Mouse (Mus musculus) neural tube, embryonic 15.5 days (tissue): ENCODE data around the gene Ddx31. TPM values are rescaled to one million over a fixed set of nuclear protein-coding genes. Genes with fewer than 3 reads are reported as not detected.
A peak's percentile ranks its signal among the peaks of the same experiment; 100 is the strongest.

Experiments
- ATAC-seq: fragments of 200-750 bp; cut with Nextera tagmentation; 2 replicates; pipeline ENCODE4 v1.8.0; 2017; ENCODE audit warnings: mild to moderate bottlenecking, moderate TSS enrichment, moderate library complexity; ENCODE audit not compliant: low FRiP score
- H3K27ac ChIP-seq: fragments of 300-500 bp; sonication (generic); replicated peaks from 2 replicates; pipeline ENCODE4 v1.5.1; 2015; ENCODE audit warnings: mild to moderate bottlenecking, inconsistent platforms
- H3K27me3 ChIP-seq: fragments of 300-500 bp; sonication (generic); replicated peaks from 2 replicates; pipeline ENCODE4 v1.6.1; 2015; ENCODE audit warnings: inconsistent platforms
- H3K36me3 ChIP-seq: fragments of 300-500 bp; sonication (generic); 2 replicates; pipeline ENCODE4 v1.6.1; 2015; ENCODE audit warnings: inconsistent platforms
- H3K4me1 ChIP-seq: fragments of 300-500 bp; sonication (generic); 2 replicates; pipeline ENCODE4 v1.6.1; 2015; ENCODE audit warnings: inconsistent platforms
- H3K4me2 ChIP-seq: fragments of 300-500 bp; sonication (generic); 2 replicates; pipeline ENCODE4 v1.6.1; 2015; ENCODE audit warnings: inconsistent platforms, mild to moderate bottlenecking, moderate library complexity
- H3K4me3 ChIP-seq: fragments of 300-500 bp; sonication (generic); replicated peaks from 2 replicates; pipeline ENCODE4 v1.5.1; 2015; ENCODE audit warnings: mild to moderate bottlenecking, inconsistent platforms
- H3K9ac ChIP-seq: fragments of 300-500 bp; sonication (generic); replicated peaks from 2 replicates; pipeline ENCODE4 v1.6.1; 2015; ENCODE audit warnings: mild to moderate bottlenecking, inconsistent platforms
- H3K9me3 ChIP-seq: fragments of 300-500 bp; sonication (generic); replicated peaks from 2 replicates; pipeline ENCODE4 v1.6.1; 2016; ENCODE audit warnings: inconsistent platforms
- WGBS: fragments of 180-500 bp; shearing (Covaris S2); methylation state at CpG from one replicate; pipeline ENCODE4 v1.1.7; 2015; ENCODE audit warnings: mixed read lengths; 5-methylcytosine and 5-hydroxymethylcytosine counted together
- polyA plus RNA-seq: library from polyadenylated mRNA; unstranded; fragments of >200 nt; fragmentation: Nextera tagmentation; extraction: Ambion mirVana; gene quantifications from 2 replicates; pipeline ENCODE4 v1.2.1, GENCODE M21; 2015

Gene Ddx31
- polyA plus RNA-seq, 1 experiment from 2014 or later = 11.0 TPM

DNA sequence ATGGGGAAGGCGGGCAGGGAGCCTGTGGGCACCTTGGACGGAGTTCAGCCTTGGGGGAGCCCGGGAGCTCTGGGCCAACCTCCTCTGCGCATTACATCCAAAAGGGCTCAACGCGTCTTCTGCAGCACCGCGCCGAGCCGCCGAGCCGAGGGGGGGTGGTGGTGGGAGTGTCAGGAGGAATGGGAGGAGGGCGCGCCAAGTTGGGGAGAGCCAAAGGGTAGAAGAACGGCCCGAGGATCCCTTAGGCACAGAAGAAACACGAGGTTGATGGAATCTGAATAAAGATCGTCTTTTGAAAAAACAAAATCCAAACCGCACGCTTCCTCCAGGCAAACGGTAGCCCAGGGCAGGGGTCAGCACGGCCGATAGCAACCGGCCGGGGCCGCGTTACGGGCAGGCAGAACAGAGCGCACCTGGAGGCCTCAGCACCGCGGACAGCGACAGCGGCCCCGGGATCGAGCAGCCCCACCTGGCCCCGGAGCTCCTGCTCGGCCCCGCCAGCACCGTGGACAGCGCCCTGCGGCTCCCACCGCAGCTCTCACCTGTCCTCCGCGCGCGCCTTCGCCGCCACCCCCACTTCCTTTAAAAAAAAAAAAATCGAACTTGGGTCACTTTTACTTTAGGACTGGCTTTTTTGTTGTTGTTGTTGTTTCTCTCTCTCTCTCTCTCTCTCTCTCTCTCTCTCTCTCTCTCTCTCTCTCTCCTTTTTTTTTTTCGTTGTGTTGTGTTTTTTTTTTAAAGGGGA is 75.7 kb downstream of the Ddx31 start:
- peaks cover 27% of the 10 kb centered on the region for H3K4me1 ChIP-seq
- H3K4me2 ChIP-seq = peak overlapping the region; percentile 30; the same call in 1 of the 2 replicates
- no peak for ATAC-seq
- H3K27ac ChIP-seq = no peak overlapping the region
- H3K36me3 ChIP-seq = no peaks in the 10 kb centered on the region
- no peaks in the 10 kb centered on the region for H3K9me3 ChIP-seq
- no peak overlapping the region for H3K9ac ChIP-seq
- peak overlapping the region; percentile 22; the same call in 1 of the 2 replicates for H3K4me3 ChIP-seq
- H3K27me3 ChIP-seq = peaks cover 94% of the 10 kb centered on the region
- WGBS = 1% methylated on average over 50 of the region's 50 CpGs

DNA sequence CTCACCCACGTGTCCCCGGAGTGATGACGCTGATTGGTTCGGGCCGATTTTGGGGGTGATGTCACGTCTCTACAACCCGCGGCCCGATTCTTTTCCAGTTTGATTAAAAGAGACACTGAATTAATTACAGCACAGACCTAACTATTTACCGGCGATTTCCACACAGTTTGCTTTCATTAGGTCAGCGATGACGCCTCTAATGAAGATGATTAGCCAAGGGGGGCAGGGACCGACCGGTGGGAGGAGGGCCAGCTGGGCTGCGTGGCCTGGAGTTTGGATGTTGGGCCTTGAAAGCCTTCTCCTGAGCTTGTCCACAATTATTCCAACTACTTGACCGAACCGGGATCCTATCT is 76.3 kb downstream of the Ddx31 start, which contains the start of gene Barhl1:
TSS of gene Barhl1 (minus strand) at position 156 of the 353 bp plus-strand sequence.
- H3K9ac ChIP-seq = no peak within 1 kb of the TSS
- WGBS = 0% methylated on average over 18 of the region's 18 CpGs
- H3K36me3 ChIP-seq = no peaks in the 10 kb centered on the region
- peak within 1 kb of the TSS; percentile 22 for H3K4me3 ChIP-seq
- H3K27me3 ChIP-seq = peaks cover 94% of the 10 kb centered on the region
- H3K9me3 ChIP-seq = no peaks in the 10 kb centered on the region
- H3K4me1 ChIP-seq = peaks cover 22% of the 10 kb centered on the region
- ATAC-seq = no peak
- peak within 1 kb of the TSS; percentile 38 for H3K4me2 ChIP-seq
- no peak within 1 kb of the TSS for H3K27ac ChIP-seq

DNA sequence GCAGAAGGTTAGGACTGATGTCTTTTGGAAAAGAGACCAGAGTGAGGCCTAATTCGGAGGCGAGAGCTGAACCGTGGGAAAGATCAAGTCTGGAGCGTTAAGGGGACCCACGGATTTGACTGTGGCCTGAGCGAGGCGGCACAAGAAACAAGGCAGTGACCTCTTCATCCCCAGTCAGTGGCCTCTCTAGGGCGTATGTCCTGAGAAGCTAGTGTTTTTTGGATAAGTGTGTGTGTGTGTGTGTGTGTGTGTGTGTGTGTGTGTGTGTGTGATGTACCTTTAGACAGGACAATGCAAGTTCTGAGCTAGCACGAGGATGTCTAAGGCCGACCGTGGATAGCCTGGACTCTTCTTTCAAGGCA is 76.9 kb downstream of the Ddx31 start:
- WGBS = 4% methylated on average over 11 of the region's 11 CpGs
- H3K9me3 ChIP-seq = no peaks in the 10 kb centered on the region
- no peak overlapping the region for H3K27ac ChIP-seq
- peaks cover 94% of the 10 kb centered on the region for H3K27me3 ChIP-seq
- no peak overlapping the region for H3K9ac ChIP-seq
- peaks cover 17% of the 10 kb centered on the region for H3K4me1 ChIP-seq
- ATAC-seq = no peak
- H3K4me2 ChIP-seq = no peak overlapping the region; the same call in 1 of the 2 replicates
- no peak overlapping the region; the same call in 1 of the 2 replicates for H3K4me3 ChIP-seq
- H3K36me3 ChIP-seq = no peaks in the 10 kb centered on the region

DNA sequence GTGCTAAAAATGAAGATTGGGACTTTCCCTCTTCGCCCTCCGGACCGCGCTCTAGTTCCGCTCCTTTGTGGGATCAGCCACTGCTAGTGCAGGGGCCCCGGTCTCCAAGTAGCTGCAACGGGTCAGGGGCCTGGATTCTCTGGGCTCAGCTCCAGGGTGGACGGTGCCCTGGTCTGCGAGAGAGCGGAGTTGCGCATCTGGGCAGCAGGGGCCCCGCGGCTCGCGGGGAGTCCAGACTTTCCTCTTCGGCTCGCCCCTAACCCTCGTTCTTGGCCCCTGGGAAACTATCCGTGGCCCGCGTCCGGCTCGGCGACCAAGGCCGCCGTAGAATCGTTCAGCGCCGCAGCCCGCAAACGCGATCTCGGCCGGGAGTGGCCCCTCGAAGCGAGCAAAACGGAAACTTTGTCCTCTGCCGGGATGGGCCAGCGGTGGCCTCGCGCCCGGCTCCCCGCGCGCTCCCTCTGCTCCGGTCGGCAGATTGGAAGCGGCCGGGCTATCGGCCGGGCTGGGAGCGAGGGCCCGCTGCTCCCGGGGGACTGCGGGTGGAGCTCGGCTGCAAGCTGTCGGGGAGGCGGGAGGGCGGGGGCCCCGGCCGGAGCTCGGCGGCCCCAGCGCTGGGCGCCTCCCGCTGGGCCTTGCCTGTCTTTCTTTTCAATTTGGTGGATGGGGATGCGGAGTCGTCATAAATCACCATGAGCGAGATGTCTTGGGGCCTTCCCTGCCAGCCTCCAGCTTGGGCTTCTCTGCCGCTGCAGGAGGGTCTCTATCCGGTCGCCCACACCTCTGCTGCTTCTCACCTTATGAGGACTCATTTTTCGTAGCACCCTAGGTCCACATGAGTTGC is 77.5 kb downstream of the Ddx31 start:
- Histone ChIP-seq H3K4me1 (peaks cover 14% of the 10 kb centered on the region), H3K27ac (no peak overlapping the region), H3K36me3 (no peaks in the 10 kb centered on the region), H3K4me3 (peak overlapping the region; percentile 9; the same call in 1 of the 2 replicates), H3K9me3 (no peaks in the 10 kb centered on the region), H3K9ac (no peak overlapping the region), H3K4me2 (peak overlapping the region; percentile 38), H3K27me3 (peaks cover 96% of the 10 kb centered on the region)
- ATAC-seq = no peak
- under 1% methylated on average over 69 of the region's 73 CpGs for WGBS

DNA sequence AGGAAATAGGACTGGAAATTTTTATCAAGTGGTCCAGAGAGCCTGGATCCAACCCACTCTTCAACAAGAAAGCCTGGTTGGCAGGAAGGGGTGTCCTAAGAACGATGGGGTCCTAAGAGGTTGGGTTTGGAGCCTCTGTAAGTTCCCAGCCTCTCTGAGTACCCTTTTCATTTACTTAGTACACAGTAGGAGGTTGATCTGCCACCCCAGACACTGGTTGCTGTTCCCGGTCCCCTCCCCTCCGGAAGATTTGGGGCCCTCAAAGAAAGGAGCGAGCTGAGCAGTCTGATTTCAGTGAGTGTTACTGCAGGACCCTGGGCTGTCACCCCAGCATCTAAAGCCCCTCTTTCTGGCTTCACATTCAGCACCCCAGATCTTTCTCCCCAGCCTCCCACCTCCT is 78.8 kb downstream of the Ddx31 start:
- Histone ChIP-seq H3K27me3 (peaks cover 94% of the 10 kb centered on the region), H3K4me2 (no peak overlapping the region), H3K4me3 (no peak overlapping the region), H3K9ac (no peak overlapping the region), H3K27ac (no peak overlapping the region), H3K9me3 (no peaks in the 10 kb centered on the region), H3K4me1 (peaks cover 14% of the 10 kb centered on the region), H3K36me3 (no peaks in the 10 kb centered on the region)
- WGBS = 0% methylated on average over 4 of the region's 4 CpGs
- ATAC-seq = no peak

DNA sequence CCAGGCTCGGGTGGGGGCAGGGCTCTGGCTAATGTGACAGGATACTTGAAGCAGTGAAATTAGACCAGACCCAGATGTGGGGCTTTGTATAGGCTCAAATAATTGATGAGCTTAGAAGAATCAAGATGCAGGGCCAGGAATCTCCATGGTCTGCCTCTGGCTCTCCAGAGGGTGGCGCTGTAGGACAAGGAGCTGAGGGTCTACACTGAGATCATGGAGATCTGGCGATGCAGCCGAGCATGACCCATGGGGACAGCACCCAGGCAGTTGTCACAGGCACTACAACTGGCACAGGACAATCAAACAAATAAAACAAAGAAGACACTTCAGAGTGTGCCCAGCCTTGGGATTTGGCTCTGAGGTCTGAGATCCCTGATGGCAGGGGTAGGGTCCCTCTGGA is 83.7 kb downstream of the Ddx31 start:
- Histone ChIP-seq H3K4me2 (no peak overlapping the region), H3K4me1 (no peaks in the 10 kb centered on the region), H3K27me3 (peaks cover 80% of the 10 kb centered on the region), H3K27ac (no peak overlapping the region), H3K9me3 (no peaks in the 10 kb centered on the region), H3K4me3 (no peak overlapping the region), H3K36me3 (no peaks in the 10 kb centered on the region), H3K9ac (no peak overlapping the region)
- ATAC-seq = peak; percentile 77; the same call in 1 of the 2 replicates
- 0% methylated on average over 4 of the region's 4 CpGs for WGBS

DNA sequence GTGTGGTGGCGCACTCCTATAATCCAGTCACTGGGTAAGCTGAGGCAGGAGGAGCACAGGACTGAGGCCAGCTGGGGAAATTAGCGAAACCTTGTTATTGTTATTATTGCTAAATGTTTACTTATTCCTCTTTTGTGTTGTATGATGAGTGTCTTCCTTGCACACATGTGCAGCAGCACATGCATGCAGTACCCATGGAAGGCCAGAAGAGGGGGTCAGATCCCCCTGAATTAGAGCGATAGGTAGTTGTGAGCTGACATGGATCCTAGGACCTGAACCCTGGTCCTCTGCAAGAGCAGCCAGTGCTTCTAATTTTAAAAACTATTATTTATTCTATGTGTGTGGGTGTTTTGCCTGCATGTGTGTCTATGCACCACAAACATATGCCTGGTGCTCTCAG is 90.4 kb downstream of the Ddx31 start:
- H3K9me3 ChIP-seq = no peaks in the 10 kb centered on the region
- peaks cover 30% of the 10 kb centered on the region for H3K27me3 ChIP-seq
- ATAC-seq = no peak
- no peak overlapping the region for H3K4me3 ChIP-seq
- no peaks in the 10 kb centered on the region for H3K4me1 ChIP-seq
- no peak overlapping the region for H3K9ac ChIP-seq
- WGBS = 94% methylated on average over 3 of the region's 3 CpGs
- no peaks in the 10 kb centered on the region for H3K36me3 ChIP-seq
- H3K4me2 ChIP-seq = no peak overlapping the region
- H3K27ac ChIP-seq = no peak overlapping the region

DNA sequence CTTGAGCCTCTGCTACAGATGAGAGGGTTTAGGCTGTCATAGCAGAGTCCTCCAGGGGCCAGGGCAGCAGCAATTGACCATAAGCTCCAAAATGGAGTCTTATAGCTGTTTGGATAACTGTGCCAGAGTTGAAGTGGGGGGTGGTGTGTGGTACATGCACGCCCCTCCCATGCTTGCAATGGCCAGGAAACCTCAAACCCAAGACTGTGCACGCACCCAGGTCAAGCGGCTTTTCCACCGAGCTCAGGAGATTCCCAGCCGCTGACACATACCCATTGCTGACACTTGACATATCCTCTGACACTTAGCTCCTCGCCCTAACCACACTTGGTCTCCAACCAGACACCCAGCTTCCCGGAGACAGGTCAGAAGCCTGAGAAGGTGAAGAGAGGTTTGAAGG is 98.8 kb downstream of the Ddx31 start:
- Histone ChIP-seq H3K27me3 (peaks cover 14% of the 10 kb centered on the region; the same call in 1 of the 2 replicates), H3K9ac (no peak overlapping the region), H3K4me3 (no peak overlapping the region), H3K4me2 (no peak overlapping the region), H3K4me1 (peaks cover 11% of the 10 kb centered on the region), H3K27ac (no peak overlapping the region), H3K9me3 (no peaks in the 10 kb centered on the region), H3K36me3 (no peaks in the 10 kb centered on the region)
- ATAC-seq = no peak
- WGBS = 79% methylated on average over 7 of the region's 7 CpGs

DNA sequence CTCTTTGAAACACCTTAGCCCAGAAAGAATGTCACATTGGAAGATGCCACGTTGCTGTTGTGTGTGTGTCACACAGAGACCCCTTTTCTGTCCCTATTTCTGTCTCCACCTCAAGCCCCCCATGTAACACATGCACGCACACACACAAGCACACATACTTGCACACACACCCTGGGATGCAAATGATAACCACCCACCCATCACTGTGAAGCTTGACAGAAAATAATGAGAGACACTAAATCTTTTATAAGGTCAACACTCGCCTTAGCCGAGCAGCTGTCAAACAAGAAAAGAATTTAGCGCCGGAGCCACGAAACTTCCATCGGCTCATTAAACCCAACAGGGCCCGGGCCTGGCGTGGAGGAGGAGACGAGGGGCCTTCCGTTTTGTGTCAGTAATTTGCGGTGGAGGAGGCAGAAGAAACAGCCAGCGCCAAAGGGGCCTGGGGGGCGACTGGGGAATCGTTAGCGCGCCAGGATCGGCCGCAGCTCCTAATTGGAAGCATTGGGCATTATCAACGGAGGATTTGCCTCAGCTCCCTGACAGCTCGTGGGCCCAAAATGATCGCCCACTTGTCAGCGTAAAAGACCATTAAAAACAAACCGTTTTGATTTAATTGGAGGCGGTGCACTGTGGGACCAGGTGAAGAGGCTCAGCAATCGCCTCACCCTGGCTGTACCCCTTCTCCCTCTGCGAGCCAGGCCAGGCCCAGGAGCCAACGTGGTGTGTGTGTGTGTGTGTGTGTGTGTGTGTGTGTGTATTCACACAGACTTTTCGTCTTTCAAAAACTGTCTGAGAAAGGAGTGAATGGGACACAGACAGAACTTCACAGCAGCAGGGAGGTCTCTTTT is 103.7 kb downstream of the Ddx31 start:
- Histone ChIP-seq H3K4me2 (peak overlapping the region; percentile 28), H3K4me3 (no peak overlapping the region), H3K9me3 (no peaks in the 10 kb centered on the region), H3K4me1 (peaks cover 12% of the 10 kb centered on the region), H3K27ac (no peak overlapping the region), H3K36me3 (no peaks in the 10 kb centered on the region), H3K9ac (no peak overlapping the region), H3K27me3 (peaks cover 24% of the 10 kb centered on the region; the same call in 1 of the 2 replicates)
- no peak for ATAC-seq
- 15% methylated on average over 29 of the region's 30 CpGs for WGBS

DNA sequence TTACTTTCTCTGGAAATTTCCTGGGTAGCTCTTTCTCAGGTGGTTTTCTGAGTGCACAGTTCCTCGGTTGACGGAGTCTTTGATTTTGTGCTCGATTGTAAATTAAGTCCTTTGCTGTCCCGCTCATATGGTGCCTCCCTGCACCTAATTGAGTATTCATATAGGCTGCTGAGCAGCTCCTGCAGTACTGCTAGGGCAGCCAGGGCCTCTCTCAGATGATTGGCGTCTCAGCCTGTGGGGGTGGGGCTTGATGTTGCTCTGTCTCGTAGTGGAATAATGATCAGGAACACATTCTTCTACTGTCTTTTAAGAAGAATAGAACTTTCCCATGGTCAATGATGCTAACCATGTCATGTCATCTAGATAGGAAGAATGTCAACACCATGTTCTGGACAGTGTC is 105.2 kb downstream of the Ddx31 start:
- H3K27me3 ChIP-seq = peaks cover 20% of the 10 kb centered on the region; the same call in 1 of the 2 replicates
- H3K4me2 ChIP-seq = no peak overlapping the region
- ATAC-seq = no peak
- H3K4me1 ChIP-seq = peaks cover 12% of the 10 kb centered on the region
- H3K27ac ChIP-seq = no peak overlapping the region
- H3K9ac ChIP-seq = no peak overlapping the region
- WGBS = 34% methylated on average over 6 of the region's 6 CpGs
- no peaks in the 10 kb centered on the region for H3K36me3 ChIP-seq
- no peak overlapping the region for H3K4me3 ChIP-seq
- H3K9me3 ChIP-seq = no peaks in the 10 kb centered on the region

DNA sequence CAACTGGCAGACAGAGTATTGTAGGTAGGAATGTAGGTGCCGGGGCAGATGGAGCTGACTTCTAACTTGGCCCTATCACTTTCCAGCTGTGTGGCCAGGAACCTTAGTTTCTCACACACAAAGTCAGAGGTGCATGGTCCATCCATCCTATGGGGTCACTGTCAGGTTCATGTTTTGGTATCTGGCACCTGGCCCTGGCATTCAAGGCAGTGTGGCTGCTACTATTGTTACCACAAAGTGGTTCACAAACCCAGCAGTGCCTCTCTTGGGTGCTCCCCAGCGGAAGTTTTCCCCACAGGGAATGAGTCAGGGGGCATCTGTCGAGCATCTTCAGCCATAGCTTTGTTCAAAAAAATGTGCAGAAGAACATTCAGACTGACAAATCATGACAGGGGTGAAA is 106.1 kb downstream of the Ddx31 start:
- Histone ChIP-seq H3K9ac (no peak overlapping the region), H3K4me1 (peaks cover 12% of the 10 kb centered on the region), H3K27me3 (peaks cover 15% of the 10 kb centered on the region; the same call in 1 of the 2 replicates), H3K27ac (no peak overlapping the region), H3K4me3 (no peak overlapping the region), H3K36me3 (no peaks in the 10 kb centered on the region), H3K4me2 (no peak overlapping the region), H3K9me3 (no peaks in the 10 kb centered on the region)
- 81% methylated on average over 3 of the region's 3 CpGs for WGBS
- no peak for ATAC-seq
